Mouse (Mus musculus) lung, embryonic 14.5 days (tissue): Measurements from ENCODE around the gene Hdac11. TPM values are rescaled to one million over a fixed set of nuclear protein-coding genes. Genes with fewer than 3 reads are reported as not detected.

Experiments used
- ATAC-seq: fragments of 200-750 bp; cut with Nextera tagmentation; 2 replicates; pipeline ENCODE4 v1.8.0; 2017; ENCODE audit warnings: mild to moderate bottlenecking, moderate TSS enrichment, moderate library complexity; ENCODE audit not compliant: insufficient read depth
- DNase-seq: peaks from one replicate; pipeline ENCODE4 v3.0.0-alpha.2; 2015
- H3K27ac ChIP-seq: fragments of 300-500 bp; sonication (generic); 2 replicates; pipeline ENCODE4 v1.5.1; 2014; ENCODE audit warnings: low read depth, mild to moderate bottlenecking, moderate library complexity
- H3K27me3 ChIP-seq: fragments of 300-500 bp; sonication (generic); 2 replicates; pipeline ENCODE4 v1.6.1; 2014; ENCODE audit warnings: low read length, control low read depth; ENCODE audit not compliant: insufficient read depth
- H3K36me3 ChIP-seq: fragments of 300-500 bp; sonication (generic); 2 replicates; pipeline ENCODE4 v1.6.1; 2014; ENCODE audit warnings: control low read depth; ENCODE audit not compliant: insufficient read depth
- H3K4me1 ChIP-seq: fragments of 300-500 bp; sonication (generic); 2 replicates; pipeline ENCODE4 v1.6.1; 2014; ENCODE audit warnings: antibody characterized with exemption, control low read depth; ENCODE audit not compliant: insufficient read depth
- H3K4me2 ChIP-seq: fragments of 300-500 bp; sonication (generic); 2 replicates; pipeline ENCODE4 v1.6.1; 2014; ENCODE audit warnings: mild to moderate bottlenecking
- H3K4me3 ChIP-seq: fragments of 300-500 bp; sonication (generic); 2 replicates; pipeline ENCODE4 v1.5.1; 2014; ENCODE audit warnings: low read depth, low read length
- H3K9ac ChIP-seq: fragments of 300-500 bp; sonication (generic); 2 replicates; pipeline ENCODE4 v1.6.1; 2014
- H3K9me3 ChIP-seq: fragments of 300-500 bp; sonication (generic); 2 replicates; pipeline ENCODE4 v1.6.1; 2016; ENCODE audit warnings: low read depth, low read length, control low read depth
- CTCF ChIP-seq: IDR thresholded peaks from 2 replicates; pipeline ENCODE4 v1.5.1; 2016; ENCODE audit warnings: antibody characterized with exemption, low read depth
- WGBS: fragments of 180-500 bp; shearing (Covaris S2); extraction: QIAGEN DNeasy Blood & Tissue Kit; methylation state at CpG from one replicate; pipeline ENCODE4 v1.1.7; 2014; 5-methylcytosine and 5-hydroxymethylcytosine counted together
- polyA plus RNA-seq: library from polyadenylated mRNA; unstranded; fragments of >200 nt; fragmentation: Nextera tagmentation; extraction: Ambion mirVana; gene quantifications from 2 replicates; pipeline ENCODE4 v1.2.1, GENCODE M21; 2014

Hdac11 gene
- polyA plus RNA-seq, 1 experiment from 2014 or later = 8.1 TPM

- H3K36me3 ChIP-seq = no peaks in the 10 kb centered on the region
- no peak overlapping the region for H3K27ac ChIP-seq
- H3K27me3 ChIP-seq = peaks cover 9% of the 10 kb centered on the region
- no peak for TF ChIP-seq CTCF
- peak overlapping the region; percentile 56 for H3K4me2 ChIP-seq
- H3K9me3 ChIP-seq = no peaks in the 10 kb centered on the region
- peak overlapping the region; percentile 10; the same call in 1 of the 2 replicates for H3K9ac ChIP-seq
- DNase-seq = peak; percentile 85
- H3K4me1 ChIP-seq = peaks cover 5% of the 10 kb centered on the region; the same call in 1 of the 2 replicates
- peak overlapping the region; percentile 32 for H3K4me3 ChIP-seq
- 1% methylated on average over 28 of the region's 29 CpGs for whole genome bisulfite sequencing
- peak; percentile 77 for ATAC-seq
These were observed 56.1 kb downstream of the Hdac11 start for GRCm38 (mm10) chr6:91212571-91212970.

GRCm38 (mm10) chr6:91213287-91214218, 57.1 kb downstream of the Hdac11 start:
- DNase-seq (no peak), ATAC-seq (peak; percentile 14; the same call in 1 of the 2 replicates)
- Histone ChIP-seq H3K27me3 (peaks cover 9% of the 10 kb centered on the region), H3K4me1 (peaks cover 5% of the 10 kb centered on the region; the same call in 1 of the 2 replicates), H3K4me3 (peak overlapping the region; percentile 32), H3K4me2 (peak overlapping the region; percentile 56), H3K27ac (no peak overlapping the region), H3K36me3 (no peaks in the 10 kb centered on the region), H3K9ac (peak overlapping the region; percentile 10; the same call in 1 of the 2 replicates), H3K9me3 (no peaks in the 10 kb centered on the region)
- no peak for TF ChIP-seq CTCF
- WGBS = 50% methylated on average over 21 of the region's 21 CpGs

- no peak overlapping the region for H3K4me2 ChIP-seq
- peaks cover 5% of the 10 kb centered on the region; the same call in 1 of the 2 replicates for H3K4me1 ChIP-seq
- DNase-seq = no peak
These were observed 59.0 kb downstream of the Hdac11 start for GRCm38 (mm10) chr6:91215454-91215853.

GRCm38 (mm10) chr6:91218445-91218844, 62.0 kb downstream of the Hdac11 start:
- DNase-seq = no peak
- TF ChIP-seq CTCF = no peak

More at GRCm38 (mm10) chr6:91215454-91215853, 59.0 kb downstream of the Hdac11 start:
- Histone ChIP-seq H3K27me3 (peaks cover 9% of the 10 kb centered on the region), H3K36me3 (no peaks in the 10 kb centered on the region), H3K4me3 (no peak overlapping the region), H3K27ac (no peak overlapping the region), H3K9me3 (no peaks in the 10 kb centered on the region), H3K9ac (no peak overlapping the region)
- no peak for TF ChIP-seq CTCF
- ATAC-seq = no peak
- 58% methylated on average over 1 of the region's 1 CpGs for WGBS

GRCm38 (mm10) chr6:91218871-91219270, 62.4 kb downstream of the Hdac11 start:
- no peaks in the 10 kb centered on the region for H3K9me3 ChIP-seq
- DNase-seq = no peak
- ATAC-seq = no peak
- 73% methylated on average over 3 of the region's 3 CpGs for WGBS
- no peaks in the 10 kb centered on the region for H3K4me1 ChIP-seq
- no peak overlapping the region for H3K27ac ChIP-seq
- no peaks in the 10 kb centered on the region for H3K27me3 ChIP-seq
- no peaks in the 10 kb centered on the region for H3K36me3 ChIP-seq
- no peak for TF ChIP-seq CTCF
- no peak overlapping the region for H3K4me2 ChIP-seq
- no peak overlapping the region for H3K4me3 ChIP-seq
- no peak overlapping the region for H3K9ac ChIP-seq

More at GRCm38 (mm10) chr6:91218445-91218844, 62.0 kb downstream of the Hdac11 start:
- no peak for ATAC-seq
- no peak overlapping the region for H3K4me3 ChIP-seq
- H3K36me3 ChIP-seq = no peaks in the 10 kb centered on the region
- H3K4me1 ChIP-seq = no peaks in the 10 kb centered on the region
- no peak overlapping the region for H3K4me2 ChIP-seq
- no peak overlapping the region for H3K27ac ChIP-seq
- peaks cover 3% of the 10 kb centered on the region; the same call in 1 of the 2 replicates for H3K27me3 ChIP-seq
- 55% methylated on average over 9 of the region's 9 CpGs for WGBS
- H3K9me3 ChIP-seq = no peaks in the 10 kb centered on the region
- no peak overlapping the region for H3K9ac ChIP-seq

- Histone ChIP-seq H3K27ac (no peak overlapping the region), H3K9me3 (no peaks in the 10 kb centered on the region), H3K27me3 (no peaks in the 10 kb centered on the region), H3K4me1 (no peaks in the 10 kb centered on the region), H3K4me3 (no peak overlapping the region), H3K4me2 (no peak overlapping the region), H3K9ac (no peak overlapping the region), H3K36me3 (no peaks in the 10 kb centered on the region)
- ATAC-seq = no peak
- no peak for DNase-seq
- TF ChIP-seq CTCF = no peak
These were observed 63.6 kb downstream of the Hdac11 start for GRCm38 (mm10) chr6:91220062-91220461.

- H3K36me3 ChIP-seq = no peaks in the 10 kb centered on the region
- no peak for TF ChIP-seq CTCF
- H3K9me3 ChIP-seq = no peaks in the 10 kb centered on the region
- H3K27ac ChIP-seq = no peak overlapping the region
- no peak overlapping the region for H3K4me3 ChIP-seq
- no peak overlapping the region for H3K4me2 ChIP-seq
- H3K4me1 ChIP-seq = no peaks in the 10 kb centered on the region
- WGBS = 15% methylated on average over 3 of the region's 3 CpGs
- ATAC-seq (no peak), DNase-seq (peak; percentile 82)
- H3K9ac ChIP-seq = no peak overlapping the region
- H3K27me3 ChIP-seq = no peaks in the 10 kb centered on the region
These were observed 64.6 kb downstream of the Hdac11 start for GRCm38 (mm10) chr6:91221094-91221493.
